Mouse (Mus musculus) CH12.LX (cell line): ENCODE data around the gene Smtnl2. TPM values are rescaled to one million over a fixed set of nuclear protein-coding genes. Genes with fewer than 3 reads are reported as not detected.

ENCODE experiments used
- DNase-seq: peaks from one replicate; pipeline ENCODE4 v3.0.0-alpha.2; 2013; ENCODE audit errors: extremely low read depth
- H3K27ac ChIP-seq: 2 replicates; pipeline ENCODE4 v1.5.1; 2012; ENCODE audit warnings: low read depth, mild to moderate bottlenecking, control low read depth, moderate library complexity; ENCODE audit not compliant: insufficient read depth
- H3K27me3 ChIP-seq: replicated peaks from 2 replicates; pipeline ENCODE3; 2012; ENCODE audit warnings: inconsistent platforms
- H3K36me3 ChIP-seq, 2 experiments: replicated peaks in 1 of 2; 2 replicates each; pipeline versions ENCODE3 to v1.6.1; 2012; ENCODE audit warnings: inconsistent platforms in 1 of 2, low read length in 1 of 2, mild to moderate bottlenecking in 1 of 2, mixed read lengths in 1 of 2, moderate library complexity in 1 of 2; ENCODE audit not compliant: control insufficient read depth in 1 of 2, insufficient read depth in 1 of 2
- H3K4me1 ChIP-seq, 2 experiments: 2 replicates each; pipeline ENCODE4 v1.6.1; 2012; ENCODE audit warnings: inconsistent platforms in 1 of 2, moderate library complexity in 1 of 2; ENCODE audit not compliant: insufficient read depth in 2 of 2, control insufficient read depth in 1 of 2
- H3K4me2 ChIP-seq: 2 replicates; pipeline ENCODE4 v1.6.1; 2012; ENCODE audit warnings: low read depth, mild to moderate bottlenecking, control low read depth; ENCODE audit not compliant: poor library complexity, insufficient read depth, severe bottlenecking
- H3K4me3 ChIP-seq, 3 experiments: fragments of 150-350 bp in 1 of 3; sonication (generic) in 1 of 3; replicated peaks in 1 of 3; 2 replicates each; pipeline versions ENCODE3 to v1.5.1; 2011 to 2012; ENCODE audit warnings: low read depth in 2 of 3, low read length in 2 of 3, mild to moderate bottlenecking in 2 of 3, moderate library complexity in 2 of 3, control low read depth in 1 of 3, improper control_type of control experiment in 1 of 3, inconsistent platforms in 1 of 3, mixed read lengths in 1 of 3; ENCODE audit not compliant: poor library complexity in 1 of 3
- H3K79me2 ChIP-seq: replicated peaks from 2 replicates; pipeline ENCODE4 v1.6.1; 2012; ENCODE audit warnings: mild to moderate bottlenecking, moderate library complexity; ENCODE audit not compliant: control insufficient read depth, poor library complexity, insufficient read depth, severe bottlenecking; ENCODE audit errors: extremely low read depth
- H3K9ac ChIP-seq: 2 replicates; pipeline ENCODE4 v1.6.1; 2012; ENCODE audit warnings: low read depth, mild to moderate bottlenecking, control low read depth, moderate library complexity; ENCODE audit not compliant: insufficient read depth
- H3K9me3 ChIP-seq: replicated peaks from 2 replicates; pipeline ENCODE3; 2012; ENCODE audit warnings: low read length, inconsistent platforms, mixed read lengths
- BHLHE40 ChIP-seq: IDR thresholded peaks from 2 replicates; pipeline ENCODE4 v1.6.1; 2011; ENCODE audit warnings: mild to moderate bottlenecking, low read depth, low read length, improper control_type of control experiment
- CHD1 ChIP-seq: IDR thresholded peaks from 2 replicates; pipeline ENCODE4 v1.6.1; 2012; ENCODE audit warnings: low read depth, low read length, improper control_type of control experiment, inconsistent platforms
- CHD2 ChIP-seq: IDR thresholded peaks from 2 replicates; pipeline ENCODE4 v1.6.1; 2011; ENCODE audit warnings: low read length, improper control_type of control experiment
- CTCF ChIP-seq, 2 experiments: IDR thresholded peaks in 1 of 2; conservative IDR thresholded peaks in 1 of 2; 2 replicates each; pipeline ENCODE4 v1.5.1; 2011 to 2012; ENCODE audit warnings: low read depth in 2 of 2, low read length in 2 of 2, improper control_type of control experiment in 1 of 2, inconsistent platforms in 1 of 2, mild to moderate bottlenecking in 1 of 2, moderate library complexity in 1 of 2
- ELF1 ChIP-seq: IDR thresholded peaks from 2 replicates; pipeline ENCODE4 v1.6.1; 2014; ENCODE audit warnings: low read depth, mild to moderate bottlenecking, inconsistent platforms, low read length, improper control_type of control experiment
- ETS1 ChIP-seq: conservative IDR thresholded peaks from 2 replicates; pipeline ENCODE4 v1.6.1; 2012; ENCODE audit warnings: low read depth, mild to moderate bottlenecking, inconsistent platforms, low read length, improper control_type of control experiment, moderate library complexity
- GABPA ChIP-seq: IDR thresholded peaks from 2 replicates; pipeline ENCODE4 v1.6.1; 2012; ENCODE audit warnings: low read depth, low read length, improper control_type of control experiment, inconsistent platforms; ENCODE audit not compliant: insufficient replicate concordance
- IRF4 ChIP-seq: IDR thresholded peaks from 2 replicates; pipeline ENCODE4 v1.6.1; 2014; ENCODE audit warnings: low read depth, mild to moderate bottlenecking, inconsistent platforms, low read length, improper control_type of control experiment
- JUN ChIP-seq: IDR thresholded peaks from 2 replicates; pipeline ENCODE4 v1.6.1; 2011; ENCODE audit warnings: low read depth, mild to moderate bottlenecking, low read length, improper control_type of control experiment, moderate library complexity; ENCODE audit not compliant: insufficient read depth
- JUND ChIP-seq: conservative IDR thresholded peaks from 2 replicates; pipeline ENCODE4 v1.6.1; 2011; ENCODE audit warnings: low read depth, low read length, improper control_type of control experiment
- MAFK ChIP-seq: IDR thresholded peaks from 2 replicates; pipeline ENCODE4 v1.6.1; 2011; ENCODE audit warnings: low read length, improper control_type of control experiment; ENCODE audit not compliant: insufficient replicate concordance
- MAX ChIP-seq: IDR thresholded peaks from 2 replicates; pipeline ENCODE4 v1.6.1; 2011; ENCODE audit warnings: low read length, improper control_type of control experiment
- MAZ ChIP-seq: IDR thresholded peaks from 2 replicates; pipeline ENCODE4 v1.6.1; 2012; ENCODE audit warnings: low read depth, mild to moderate bottlenecking, inconsistent platforms, low read length, improper control_type of control experiment, moderate library complexity
- MXI1 ChIP-seq: IDR thresholded peaks from 2 replicates; pipeline ENCODE4 v1.6.1; 2011; ENCODE audit warnings: mild to moderate bottlenecking, low read depth, low read length, improper control_type of control experiment
- NRF1 ChIP-seq: IDR thresholded peaks from 2 replicates; pipeline ENCODE4 v1.6.1; 2014; ENCODE audit warnings: low read depth, mild to moderate bottlenecking, inconsistent platforms, low read length, improper control_type of control experiment, moderate library complexity
- PAX5 ChIP-seq: IDR thresholded peaks from 2 replicates; pipeline ENCODE4 v1.6.1; 2012; ENCODE audit warnings: low read length, inconsistent platforms, mixed read lengths
- POLR2A ChIP-seq: IDR thresholded peaks from 2 replicates; pipeline ENCODE4 v1.6.1; 2011; ENCODE audit warnings: low read depth, mild to moderate bottlenecking, improper control_type of control experiment, low read length
- POLR2AphosphoS2 ChIP-seq: IDR thresholded peaks from 2 replicates; pipeline ENCODE4 v1.6.1; 2011; ENCODE audit warnings: low read depth, low read length, improper control_type of control experiment
- RAD21 ChIP-seq: IDR thresholded peaks from 2 replicates; pipeline ENCODE4 v1.6.1; 2011; ENCODE audit warnings: low read depth, mild to moderate bottlenecking, low read length, improper control_type of control experiment, moderate library complexity
- SIN3A ChIP-seq: IDR thresholded peaks from 2 replicates; pipeline ENCODE4 v1.6.1; 2012; ENCODE audit warnings: low read length, improper control_type of control experiment, inconsistent platforms
- SMC3 ChIP-seq: IDR thresholded peaks from 2 replicates; pipeline ENCODE4 v1.6.1; 2011; ENCODE audit warnings: low read depth, low read length, improper control_type of control experiment
- TCF12 ChIP-seq: IDR thresholded peaks from 2 replicates; pipeline ENCODE4 v1.6.1; 2014; ENCODE audit warnings: low read depth, mild to moderate bottlenecking, inconsistent platforms, low read length, improper control_type of control experiment
- UBTF ChIP-seq: IDR thresholded peaks from 2 replicates; pipeline ENCODE4 v1.6.1; 2012; ENCODE audit warnings: low read depth, mild to moderate bottlenecking, inconsistent platforms, low read length, improper control_type of control experiment, moderate library complexity
- USF1 ChIP-seq: IDR thresholded peaks from 2 replicates; pipeline ENCODE4 v1.6.1; 2014; ENCODE audit warnings: low read depth, mild to moderate bottlenecking, inconsistent platforms, low read length, improper control_type of control experiment
- USF2 ChIP-seq: conservative IDR thresholded peaks from 2 replicates; pipeline ENCODE4 v1.6.1; 2011; ENCODE audit warnings: low read depth, low read length, improper control_type of control experiment
- ZC3H11A ChIP-seq: IDR thresholded peaks from 2 replicates; pipeline ENCODE4 v1.6.1; 2012; ENCODE audit warnings: low read depth, mild to moderate bottlenecking, inconsistent platforms, low read length, improper control_type of control experiment
- ZMIZ1 ChIP-seq: IDR thresholded peaks from 2 replicates; pipeline ENCODE4 v1.6.1; 2012; ENCODE audit warnings: low read depth, mild to moderate bottlenecking, inconsistent platforms, low read length, improper control_type of control experiment
- ZNF384 ChIP-seq: IDR thresholded peaks from 2 replicates; pipeline ENCODE4 v1.6.1; 2012; ENCODE audit warnings: low read depth, low read length, improper control_type of control experiment, inconsistent platforms
- dilution Hi-C: fragments of 300-500 bp; cut with MboI; formaldehyde crosslinking; loops from 2 replicates; pipeline ENCODE4 v1.14.3; 2020; ENCODE audit warnings: low sequenced_read_pairs; ENCODE audit not compliant: extremely low pct_unique_long_range_greater_than_20kb, extremely low pct_ligation_motif_present
- in situ Hi-C: fragments of 300-500 bp; cut with MboI; formaldehyde crosslinking; loops from 3 replicates; pipeline ENCODE4 v1.14.3; 2019; ENCODE audit warnings: low sequenced_read_pairs, low pct_ligation_motif_present, low pct_unique_long_range_greater_than_20kb, mixed read lengths
- polyA plus RNA-seq: library from polyadenylated mRNA; unstranded; fragments of >175 nt; gene quantifications from 2 replicates; pipeline ENCODE4 v1.2.1, GENCODE M21; 2012; ENCODE audit warnings: low read depth; ENCODE audit not compliant: insufficient read length
- total RNA-seq, 2 experiments: library from RNA; depleted of rRNA; stranded (reverse); fragments of 300-350 nt in 1 of 2; fragments of >200 nt in 1 of 2; gene quantifications; 2 replicates each; pipeline ENCODE4 v1.2.3; 2012 to 2014

The Smtnl2 gene
- total and polyA plus RNA-seq, 3 experiments: 0.47 TPM; not detected in 1

GRCm38 (mm10) chr11:72362347-72362741, 49.2 kb downstream of the Smtnl2 start, which contains the start of gene Tekt1:
TSS of gene Tekt1 (minus strand) at chr11:72362442.
- no peak within 1 kb of the TSS for H3K4me3 ChIP-seq
- in situ Hi-C loops: no loop called here
- H3K27me3 ChIP-seq: peaks cover 67% of the 10 kb centered on the region

GRCm38 (mm10) chr11:72361385-72362346, 49.8 kb downstream of the Smtnl2 start:
- Histone ChIP-seq H3K4me3 (no peak overlapping the region), H3K9me3 (no peaks in the 10 kb centered on the region), H3K27me3 (peaks cover 67% of the 10 kb centered on the region), H3K79me2 (no peaks in the 10 kb centered on the region), H3K36me3 (no peaks in the 10 kb centered on the region), H3K4me2 (no peak overlapping the region), H3K27ac (no peak overlapping the region), H3K9ac (no peak overlapping the region), H3K4me1 (peaks cover 0 to 3% of the 10 kb centered on the region in 2 experiments; a peak in 1 of 4 replicates)
- DNase-seq: no peak
- dilution Hi-C loops: no loop called here
- in situ Hi-C loops: no loop called here
- TF ChIP-seq GABPA: no peak
- TF ChIP-seq UBTF: no peak
- TF ChIP-seq MXI1: no peak
- TF ChIP-seq TCF12: no peak
- no peak for TF ChIP-seq CTCF (conservative IDR thresholded peaks at IDR 0.05 in 1 of 2, IDR thresholded peaks at IDR 0.05 in 1 of 2; ENCODE audit: low read depth in 2 of 2, low read length in 2 of 2)
- no peak for TF ChIP-seq SIN3A
- no peak for TF ChIP-seq NRF1
- TF ChIP-seq PAX5: no peak
- TF ChIP-seq MAX: no peak
- no peak for TF ChIP-seq POLR2A
- TF ChIP-seq ZC3H11A: no peak
- TF ChIP-seq BHLHE40: no peak
- TF ChIP-seq IRF4: no peak
- TF ChIP-seq USF2: no peak
- no peak for TF ChIP-seq USF1
- TF ChIP-seq MAZ: no peak
- TF ChIP-seq CHD1: no peak
- TF ChIP-seq JUND: no peak
- TF ChIP-seq ETS1: no peak

More at GRCm38 (mm10) chr11:72362347-72362741, 49.2 kb downstream of the Smtnl2 start, which contains the start of gene Tekt1:
- dilution Hi-C loops: no loop called here
- H3K36me3 ChIP-seq: no peaks in the 10 kb centered on the region
- no peaks in the 10 kb centered on the region for H3K9me3 ChIP-seq
- DNase-seq: no peak
- H3K4me1 ChIP-seq: peaks cover 0 to 3% of the 10 kb centered on the region in 2 experiments; a peak in 1 of 4 replicates
- TF ChIP-seq ETS1: no peak
- no peak for TF ChIP-seq POLR2AphosphoS2
- TF ChIP-seq MXI1: no peak
- no peak for TF ChIP-seq CTCF (conservative IDR thresholded peaks at IDR 0.05 in 1 of 2, IDR thresholded peaks at IDR 0.05 in 1 of 2; ENCODE audit: low read depth in 2 of 2, low read length in 2 of 2)
- TF ChIP-seq ZMIZ1: no peak
- no peak for TF ChIP-seq CHD1
- no peak for TF ChIP-seq MAFK
- no peak for TF ChIP-seq CHD2
- TF ChIP-seq JUN: no peak
- no peak for TF ChIP-seq ELF1
- TF ChIP-seq ZNF384: no peak
- TF ChIP-seq GABPA: no peak
- TF ChIP-seq SIN3A: no peak
- TF ChIP-seq SMC3: no peak
- TF ChIP-seq USF1: no peak
- no peak for TF ChIP-seq RAD21
- TF ChIP-seq MAZ: no peak
- no peak within 1 kb of the TSS for H3K4me2 ChIP-seq
- H3K79me2 ChIP-seq: no peaks in the 10 kb centered on the region
- H3K27ac ChIP-seq: no peak within 1 kb of the TSS
- no peak within 1 kb of the TSS for H3K9ac ChIP-seq
